Mouse (Mus musculus): ENCODE measurements around the gene Gm28827. TPM values are rescaled to one million over a fixed set of nuclear protein-coding genes. Genes with fewer than 3 reads are reported as not detected.
"Not testable (repeated sequence)": the region's sequence is repeated elsewhere in the genome, so short reads cannot be mapped to it uniquely, and the experiment has no call there.

Gene Gm28827
- total RNA-seq (2014; rRNA removed): not detected in 2 replicates
- polyA plus RNA-seq (2015; fragmentation: Nextera tagmentation; extraction: Ambion mirVana): not detected in 2 replicates

DNA sequence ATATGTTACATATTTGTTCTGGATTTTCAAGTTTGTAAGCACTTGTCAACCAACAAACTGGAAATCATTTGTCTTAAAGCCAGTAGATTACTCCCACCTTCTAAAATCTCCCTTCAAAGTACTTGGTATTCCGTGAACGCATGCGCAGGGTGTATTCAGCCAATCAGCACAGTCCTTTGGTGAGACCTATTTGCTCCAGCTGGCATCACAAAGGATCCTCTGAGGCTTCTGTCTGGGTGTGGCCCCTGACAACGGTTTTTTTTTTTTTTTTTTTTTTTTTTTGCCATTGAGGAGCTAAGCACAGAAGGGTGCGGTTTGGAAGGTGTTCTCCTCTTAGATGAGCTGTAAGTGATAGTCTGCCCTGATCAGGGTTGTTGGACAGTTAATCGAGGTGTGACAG, at the start of gene Gm28827:
TSS of gene Gm28827 (plus strand) at position 301 of the 400 bp plus-strand sequence.
- DNase-seq (ENCODE audit: low spot score); H3K4me2 ChIP-seq (ENCODE audit: low read depth, low read length, poor library complexity, severe bottlenecking); H3K27ac ChIP-seq (ENCODE audit: low read depth, low read length); H3K4me1 ChIP-seq (ENCODE audit: insufficient read depth, low read length); H3K9me3 ChIP-seq (ENCODE audit: low read length); H3K27me3 ChIP-seq (ENCODE audit: insufficient read depth, low read length); H3K36me3 ChIP-seq (ENCODE audit: insufficient read depth, low read length); H3K9ac ChIP-seq (replicated peaks; ENCODE audit: low read length, poor library complexity, severe bottlenecking); ATAC-seq (ENCODE audit: low FRiP score); H3K4me3 ChIP-seq (ENCODE audit: low read depth, low read length): not testable (repeated sequence)
- WGBS: no CpG with 5 or more reads among the region's 6 CpGs

Measured in midbrain, postnatal 0 days (tissue).